Mouse (Mus musculus): ENCODE data around the gene Ccdc77.
A peak's percentile ranks its signal among the peaks of the same experiment; 100 is the strongest.
"Not testable (repeated sequence)": the region's sequence is repeated elsewhere in the genome, so short reads cannot be mapped to it uniquely, and the experiment has no call there.

Gene Ccdc77

DNA sequence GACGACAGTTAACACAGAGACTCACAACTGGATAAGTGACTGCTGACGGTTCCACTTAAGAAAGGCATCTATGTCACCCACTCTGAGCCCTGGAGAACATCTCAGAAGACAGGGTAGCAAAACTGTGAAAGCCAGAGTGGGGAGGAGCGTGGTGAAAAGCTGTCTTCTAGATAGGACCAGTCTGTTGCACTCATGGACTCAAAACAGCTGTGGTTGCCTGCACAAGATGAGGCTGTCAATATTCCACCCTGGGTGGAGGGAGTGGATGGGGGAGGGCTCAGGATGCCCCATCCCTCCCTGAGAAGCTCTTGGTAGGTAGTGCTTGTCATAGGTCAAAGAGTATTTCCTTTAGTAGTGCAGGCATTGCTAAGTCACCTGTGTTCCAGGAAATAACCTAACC, 54.4 kb downstream of the Ccdc77 start:
- DNase-seq (ENCODE audit: low read depth, low spot score) = no peak

GRCm38 (mm10) chr6:120309338-120309737, 54.8 kb downstream of the Ccdc77 start:
- no peak for DNase-seq (ENCODE audit: low read depth, low spot score)

GRCm38 (mm10) chr6:120306859-120307594, 57.1 kb downstream of the Ccdc77 start:
- no peak for DNase-seq (ENCODE audit: low read depth, low spot score)

GRCm38 (mm10) chr6:120302755-120303316, 61.3 kb downstream of the Ccdc77 start:
- no peak for DNase-seq (ENCODE audit: low read depth, low spot score)

- peak; percentile 38 for DNase-seq (ENCODE audit: low read depth, low spot score)
These were observed 63.0 kb downstream of the Ccdc77 start for GRCm38 (mm10) chr6:120301137-120301536.

DNA sequence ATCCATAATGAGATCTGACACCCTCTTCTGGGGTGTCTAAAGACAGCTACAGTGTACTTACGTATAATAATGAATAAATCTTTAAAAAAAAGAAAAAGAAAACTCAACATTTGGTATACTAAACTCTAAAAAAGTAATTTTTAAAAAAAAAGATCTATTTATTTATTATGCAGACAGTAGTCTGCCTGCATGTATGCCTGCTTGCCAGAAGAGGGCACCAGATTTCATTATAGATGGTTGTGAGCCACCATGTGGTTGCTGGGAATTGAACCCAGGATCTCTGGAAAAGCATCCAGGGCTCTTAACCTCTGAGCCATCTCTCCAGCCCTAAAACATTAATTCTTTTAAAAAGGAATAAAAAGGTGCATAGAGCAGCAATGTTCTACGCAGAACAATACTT, 67.6 kb downstream of the Ccdc77 start:
- DNase-seq (ENCODE audit: low read depth, low spot score) = not testable (repeated sequence)

DNA sequence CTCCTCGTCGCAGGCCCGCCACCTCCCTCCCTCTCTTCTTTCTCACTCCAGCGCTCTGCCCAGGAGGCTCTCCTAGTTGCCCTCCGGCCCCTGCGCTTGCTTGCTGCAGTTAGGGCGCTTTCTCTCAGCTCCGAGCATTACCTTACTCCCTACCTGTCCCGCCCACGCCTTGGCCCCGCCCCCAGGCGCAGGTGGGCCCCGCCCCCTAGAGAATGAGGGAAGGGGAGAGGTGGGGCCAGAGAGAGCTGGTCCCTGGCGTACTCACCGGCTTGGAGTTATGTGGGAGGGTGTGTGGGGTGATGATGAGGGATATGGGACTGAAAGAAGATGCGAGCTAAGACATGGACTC, 69.4 kb downstream of the Ccdc77 start:
- DNase-seq (ENCODE audit: low read depth, low spot score) = no peak

GRCm38 (mm10) chr6:120294056-120294784, 70.0 kb downstream of the Ccdc77 start, which contains the start of the genes D330020A13Rik and B4galnt3:
Gene D330020A13Rik (plus strand): TSS chr6:120294364.
Gene B4galnt3 (minus strand): TSS chr6:120294559.
- DNase-seq (ENCODE audit: low read depth, low spot score) = peak; percentile 20

GRCm38 (mm10) chr6:120291396-120292009, 72.7 kb downstream of the Ccdc77 start:
- no peak for DNase-seq (ENCODE audit: low read depth, low spot score)

DNA sequence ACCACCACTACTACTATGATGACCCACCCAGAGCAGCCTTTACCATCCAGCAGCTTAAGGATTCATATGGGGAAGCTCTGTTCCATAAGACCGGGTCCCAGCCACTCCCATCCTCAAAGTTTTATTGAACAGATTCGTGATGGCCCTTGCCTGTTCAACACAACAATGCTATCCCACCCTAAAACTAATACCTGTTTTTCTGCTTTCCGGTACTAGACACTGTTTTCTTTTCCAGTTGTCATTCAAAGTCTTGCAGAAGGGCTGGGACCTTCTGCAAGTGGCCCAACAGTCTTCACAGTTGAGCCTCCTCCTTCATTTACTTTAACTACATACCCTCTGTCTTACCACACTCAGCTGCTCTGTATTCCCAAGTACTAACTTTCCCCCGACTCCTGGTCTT, 74.7 kb downstream of the Ccdc77 start:
- no peak for DNase-seq (ENCODE audit: low read depth, low spot score)

DNA sequence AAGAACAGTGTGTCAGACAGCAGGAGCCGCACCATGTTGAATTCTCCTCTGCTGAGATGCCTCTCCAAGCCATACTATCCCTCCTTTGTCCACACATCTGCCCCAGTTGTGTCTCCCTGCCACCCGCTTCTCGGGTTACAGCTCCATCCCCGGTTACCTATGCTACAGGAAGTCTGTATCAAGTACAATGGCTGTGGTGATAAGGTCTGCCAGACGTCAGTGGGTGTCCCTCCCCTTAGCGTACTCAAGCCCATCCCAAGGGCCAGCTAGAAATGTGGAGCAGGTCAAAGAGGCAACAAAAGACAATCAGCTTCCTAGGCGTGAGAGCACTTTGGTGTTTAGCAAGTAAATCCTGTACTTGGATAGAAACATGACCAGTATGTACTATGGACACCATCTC, 75.6 kb downstream of the Ccdc77 start:
- no peak for DNase-seq (ENCODE audit: low read depth, low spot score)

DNA sequence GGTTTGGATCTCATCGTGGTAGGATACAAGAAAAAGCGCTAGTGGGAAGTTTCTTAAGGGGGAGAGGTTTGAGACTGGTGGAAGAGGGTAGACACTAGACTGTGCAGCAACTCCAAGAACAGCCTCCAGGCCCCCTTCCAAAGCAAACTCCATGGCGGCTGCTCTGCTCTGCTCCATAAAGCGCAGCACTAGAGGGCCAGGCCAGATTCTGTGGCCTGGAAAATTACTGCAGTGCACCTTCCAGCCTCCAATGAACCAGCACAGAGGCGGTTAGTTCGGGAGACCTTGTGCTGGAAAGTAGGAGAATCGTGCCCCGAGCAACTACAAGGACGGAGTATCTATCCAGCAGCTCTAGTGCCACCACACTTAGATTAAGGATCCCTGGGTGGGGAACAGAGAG, 76.9 kb downstream of the Ccdc77 start:
- DNase-seq (ENCODE audit: low read depth, low spot score) = no peak

DNA sequence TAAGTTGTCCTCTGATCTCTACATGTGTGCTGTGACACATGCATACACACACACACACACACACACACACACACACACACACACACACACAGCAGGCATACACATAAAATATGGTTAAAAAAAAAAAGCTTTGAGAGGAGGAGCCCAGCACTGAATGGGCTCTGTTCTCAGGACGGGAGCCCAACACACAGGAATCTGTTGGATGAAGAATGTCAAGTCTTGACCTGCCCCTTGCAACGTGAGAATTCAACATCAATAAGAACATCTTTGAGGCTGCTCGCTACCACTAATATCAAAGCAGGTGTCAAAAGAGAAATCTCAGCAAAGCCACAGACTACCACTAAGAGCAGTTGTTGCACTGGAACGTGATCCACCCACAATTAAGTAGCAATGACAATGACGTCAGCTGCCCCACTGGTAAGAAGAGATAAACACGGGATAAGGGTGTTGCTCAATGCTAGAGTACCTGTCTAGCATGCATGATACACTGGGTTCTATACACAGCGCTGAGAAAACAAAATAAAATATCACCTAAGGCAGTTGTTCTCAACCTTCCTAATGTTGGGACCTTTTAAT, 87.2 kb downstream of the Ccdc77 start:
- DNase-seq (ENCODE audit: low read depth, low spot score) = no peak

DNA sequence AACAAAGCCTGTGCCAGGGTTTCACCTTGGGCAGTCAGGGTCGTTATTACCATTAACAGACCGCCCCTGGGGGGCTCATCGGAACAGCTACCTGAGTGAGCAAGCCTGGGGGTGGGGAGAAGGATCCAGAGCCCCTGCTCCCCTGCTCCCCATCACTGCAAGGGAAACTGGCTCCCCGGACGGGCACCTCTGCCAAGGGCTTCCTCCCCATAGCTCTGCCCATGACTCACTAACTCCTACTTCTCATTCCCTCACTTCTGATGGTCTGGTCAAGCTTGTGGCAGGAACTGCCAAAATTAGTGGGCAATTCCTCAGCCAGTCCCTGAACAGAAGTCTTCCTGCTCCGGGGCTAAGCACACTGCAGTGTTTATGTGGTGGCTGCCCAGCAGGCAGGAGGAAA, 88.9 kb downstream of the Ccdc77 start:
- DNase-seq (ENCODE audit: low read depth, low spot score) = no peak

- DNase-seq (ENCODE audit: low read depth, low spot score) = no peak
These were observed 89.3 kb downstream of the Ccdc77 start for GRCm38 (mm10) chr6:120274887-120275286.

All from forelimb bud, embryonic 11.5 days (tissue).